Mouse (Mus musculus): ENCODE measurements around the gene Orai2. TPM values are rescaled to one million over a fixed set of nuclear protein-coding genes. Genes with fewer than 3 reads are reported as not detected.

The Orai2 gene
- polyA plus RNA-seq, 1 experiment: 33.3 TPM

- 25% methylated on average over 5 of the region's 5 CpGs for WGBS
- Histone ChIP-seq H3K27ac (ENCODE audit: control insufficient read depth, insufficient read depth, low read depth, low read length, poor library complexity) (peak overlapping the region; percentile 41), H3K4me1 (ENCODE audit: control insufficient read depth, insufficient read depth, low read length) (peaks cover 15% of the 10 kb centered on the region), H3K4me3 (replicated peaks; ENCODE audit: control insufficient read depth, low read depth, low read length) (no peak overlapping the region)
- TF ChIP-seq POLR2A (IDR thresholded peaks at IDR 0.05; ENCODE audit: borderline replicate concordance, control insufficient read depth, low read depth, low read length): no peak
- TF ChIP-seq CTCF (IDR thresholded peaks at IDR 0.05; ENCODE audit: control insufficient read depth, insufficient read depth, low read length): no peak
Observed at GRCm38 (mm10) chr5:136210549-136210948, 40.0 kb upstream of the Orai2 start.

GRCm38 (mm10) chr5:136201832-136202231 lies 31.3 kb upstream of the Orai2 start:
- Histone ChIP-seq H3K27ac (ENCODE audit: control insufficient read depth, insufficient read depth, low read depth, low read length, poor library complexity) (no peak overlapping the region), H3K4me1 (ENCODE audit: control insufficient read depth, insufficient read depth, low read length) (peaks cover 1% of the 10 kb centered on the region; the same call in 1 of the 2 replicates), H3K4me3 (replicated peaks; ENCODE audit: control insufficient read depth, low read depth, low read length) (no peak overlapping the region)
- 37% methylated on average over 7 of the region's 7 CpGs for WGBS
- TF ChIP-seq POLR2A (IDR thresholded peaks at IDR 0.05; ENCODE audit: borderline replicate concordance, control insufficient read depth, low read depth, low read length) (no peak), CTCF (IDR thresholded peaks at IDR 0.05; ENCODE audit: control insufficient read depth, insufficient read depth, low read length) (peak; percentile 94)

- Histone ChIP-seq H3K27ac (ENCODE audit: control insufficient read depth, insufficient read depth, low read depth, low read length, poor library complexity) (no peak overlapping the region), H3K4me3 (replicated peaks; ENCODE audit: control insufficient read depth, low read depth, low read length) (no peak overlapping the region), H3K4me1 (ENCODE audit: control insufficient read depth, insufficient read depth, low read length) (peaks cover 1% of the 10 kb centered on the region; the same call in 1 of the 2 replicates)
- no peak for TF ChIP-seq CTCF (IDR thresholded peaks at IDR 0.05; ENCODE audit: control insufficient read depth, insufficient read depth, low read length)
- no peak for TF ChIP-seq POLR2A (IDR thresholded peaks at IDR 0.05; ENCODE audit: borderline replicate concordance, control insufficient read depth, low read depth, low read length)
- WGBS: 38% methylated on average over 11 of the region's 11 CpGs
Observed at GRCm38 (mm10) chr5:136199526-136199925, 29.0 kb upstream of the Orai2 start.

GRCm38 (mm10) chr5:136198474-136199391 lies 28.2 kb upstream of the Orai2 start, which contains the start of gene Prkrip1:
TSS of gene Prkrip1 (minus strand) at chr5:136198963.
- peaks cover 1% of the 10 kb centered on the region; the same call in 1 of the 2 replicates for H3K4me1 ChIP-seq (ENCODE audit: control insufficient read depth, insufficient read depth, low read length)
- peak; percentile 63; the same call in 1 of the 2 replicates for TF ChIP-seq POLR2A (IDR thresholded peaks at IDR 0.05; ENCODE audit: borderline replicate concordance, control insufficient read depth, low read depth, low read length)
- no peak for TF ChIP-seq CTCF (IDR thresholded peaks at IDR 0.05; ENCODE audit: control insufficient read depth, insufficient read depth, low read length)
- peak within 1 kb of the TSS; percentile 82 for H3K4me3 ChIP-seq (replicated peaks; ENCODE audit: control insufficient read depth, low read depth, low read length)
- WGBS: 0% methylated on average over 62 of the region's 62 CpGs
- H3K27ac ChIP-seq (ENCODE audit: control insufficient read depth, insufficient read depth, low read depth, low read length, poor library complexity): peak within 1 kb of the TSS; percentile 67

- no peaks in the 10 kb centered on the region for H3K4me1 ChIP-seq (ENCODE audit: control insufficient read depth, insufficient read depth, low read length)
- no peak overlapping the region for H3K4me3 ChIP-seq (replicated peaks; ENCODE audit: control insufficient read depth, low read depth, low read length)
- 90% methylated on average over 7 of the region's 7 CpGs for WGBS
- TF ChIP-seq CTCF (IDR thresholded peaks at IDR 0.05; ENCODE audit: control insufficient read depth, insufficient read depth, low read length): no peak
- no peak for TF ChIP-seq POLR2A (IDR thresholded peaks at IDR 0.05; ENCODE audit: borderline replicate concordance, control insufficient read depth, low read depth, low read length)
- H3K27ac ChIP-seq (ENCODE audit: control insufficient read depth, insufficient read depth, low read depth, low read length, poor library complexity): no peak overlapping the region
Observed at GRCm38 (mm10) chr5:136191870-136192269, 21.4 kb upstream of the Orai2 start.

GRCm38 (mm10) chr5:136186723-136187122 lies 16.2 kb upstream of the Orai2 start:
- TF ChIP-seq CTCF (IDR thresholded peaks at IDR 0.05; ENCODE audit: control insufficient read depth, insufficient read depth, low read length): peak; percentile 95
- TF ChIP-seq POLR2A (IDR thresholded peaks at IDR 0.05; ENCODE audit: borderline replicate concordance, control insufficient read depth, low read depth, low read length): no peak
- H3K27ac ChIP-seq (ENCODE audit: control insufficient read depth, insufficient read depth, low read depth, low read length, poor library complexity): no peak overlapping the region
- no peak overlapping the region for H3K4me3 ChIP-seq (replicated peaks; ENCODE audit: control insufficient read depth, low read depth, low read length)
- 19% methylated on average over 4 of the region's 4 CpGs for whole genome bisulfite sequencing
- peaks cover 1% of the 10 kb centered on the region; the same call in 1 of the 2 replicates for H3K4me1 ChIP-seq (ENCODE audit: control insufficient read depth, insufficient read depth, low read length)

- H3K4me1 ChIP-seq (ENCODE audit: control insufficient read depth, insufficient read depth, low read length): peaks cover 1% of the 10 kb centered on the region; the same call in 1 of the 2 replicates
- WGBS: 79% methylated on average over 7 of the region's 7 CpGs
Observed at GRCm38 (mm10) chr5:136183766-136184165, 13.3 kb upstream of the Orai2 start.

GRCm38 (mm10) chr5:136182830-136183229 lies 12.3 kb upstream of the Orai2 start:
- 29% methylated on average over 4 of the region's 4 CpGs for WGBS
- Histone ChIP-seq H3K4me1 (ENCODE audit: control insufficient read depth, insufficient read depth, low read length) (peaks cover 3% of the 10 kb centered on the region; the same call in 1 of the 2 replicates), H3K4me3 (replicated peaks; ENCODE audit: control insufficient read depth, low read depth, low read length) (no peak overlapping the region), H3K27ac (ENCODE audit: control insufficient read depth, insufficient read depth, low read depth, low read length, poor library complexity) (no peak overlapping the region)
- TF ChIP-seq CTCF (IDR thresholded peaks at IDR 0.05; ENCODE audit: control insufficient read depth, insufficient read depth, low read length) (no peak), POLR2A (IDR thresholded peaks at IDR 0.05; ENCODE audit: borderline replicate concordance, control insufficient read depth, low read depth, low read length) (no peak)

More at GRCm38 (mm10) chr5:136183766-136184165, 13.3 kb upstream of the Orai2 start:
- Histone ChIP-seq H3K27ac (ENCODE audit: control insufficient read depth, insufficient read depth, low read depth, low read length, poor library complexity) (no peak overlapping the region), H3K4me3 (replicated peaks; ENCODE audit: control insufficient read depth, low read depth, low read length) (no peak overlapping the region)
- TF ChIP-seq CTCF (IDR thresholded peaks at IDR 0.05; ENCODE audit: control insufficient read depth, insufficient read depth, low read length) (no peak), POLR2A (IDR thresholded peaks at IDR 0.05; ENCODE audit: borderline replicate concordance, control insufficient read depth, low read depth, low read length) (no peak)
